Mouse (Mus musculus): ENCODE data around the gene Tesc.

GRCm38 (mm10) chr5:118028191-118029034 is 870 bp downstream of the Tesc start:
- TF ChIP-seq GATA1 (IDR thresholded peaks at IDR 0.05; ENCODE audit: borderline replicate concordance, low read length) (no peak), FLI1 (IDR thresholded peaks at IDR 0.05; ENCODE audit: low read length) (no peak)

Measured in megakaryocyte, embryonic 14.5 days (primary cell).